Mouse (Mus musculus): ENCODE results near the gene Pcbp3.

GRCm38 (mm10) chr10:76717631-76718030 lies 244.1 kb downstream of the Pcbp3 start:
- TF ChIP-seq POLR2A (IDR thresholded peaks at IDR 0.05; ENCODE audit: low read depth, low read length): no peak
- TF ChIP-seq CTCF (IDR thresholded peaks at IDR 0.05; ENCODE audit: extremely low read depth, insufficient read length, insufficient replicate concordance, low read depth, low read length): no peak
